Mouse (Mus musculus): Measurements from ENCODE around the gene Smc4. TPM values are rescaled to one million over a fixed set of nuclear protein-coding genes. Genes with fewer than 3 reads are reported as not detected.

Smc4 gene
- total RNA-seq, 2 experiments from 2014 or later: 9.2 to 11.9 TPM

- no peak for DNase-seq (ENCODE audit: extremely low spot score in 1 of 2, low spot score in 2 of 2)
- intact Hi-C loops (cut with DNase I): no loop called here
These were observed 50.4 kb downstream of the Smc4 start for GRCm38 (mm10) chr3:69054760-69055432.

- no peak for DNase-seq (ENCODE audit: extremely low spot score in 1 of 2, low spot score in 2 of 2)
- intact Hi-C loops (cut with DNase I): no loop called here
These were observed 51.3 kb downstream of the Smc4 start for GRCm38 (mm10) chr3:69055871-69056270.

- DNase-seq (ENCODE audit: extremely low spot score in 1 of 2, low spot score in 2 of 2): no peak
- intact Hi-C loops (cut with DNase I): no loop called here
These were observed 56.1 kb downstream of the Smc4 start for GRCm38 (mm10) chr3:69060672-69061071.

- intact Hi-C loops (cut with DNase I): no loop called here
- no peak for DNase-seq (ENCODE audit: extremely low spot score in 1 of 2, low spot score in 2 of 2)
These were observed 58.2 kb downstream of the Smc4 start for GRCm38 (mm10) chr3:69062764-69063163.

- DNase-seq (ENCODE audit: extremely low spot score in 1 of 2, low spot score in 2 of 2): peak in 1 of 2 experiments; percentile 26
These were observed 59.5 kb downstream of the Smc4 start for GRCm38 (mm10) chr3:69064005-69064404.

More at GRCm38 (mm10) chr3:69064005-69064404, 59.5 kb downstream of the Smc4 start:
- intact Hi-C loops (cut with DNase I): no loop called here

Small RNA genes within 50 kb of the gene (microRNA-seq; reads per million reads assigned to microRNA genes)
- gene Mir15b (1,400 reads per million, percentile 81 among the genes with 10 or more reads in this experiment), gene Mir16-2 (124 reads per million, percentile 58 among the genes with 10 or more reads in this experiment)

Other genes starting within 250 kb of the Smc4 start
- gene 1110032F04Rik, start 135.2 kb upstream of the Smc4 start, total RNA-seq (2021): 10 to 100 TPM; 11.2 to 11.4 TPM
- 10 to 100 TPM; 11.8 to 12.4 TPM for gene Ift80, start 168 bp upstream of the Smc4 start, total RNA-seq (2021)
- 1 to 10 TPM; 4.3 to 6.9 TPM for gene Trim59, start 40.0 kb downstream of the Smc4 start, total RNA-seq (2021)
- 10 to 100 TPM; 62.2 to 69.6 TPM for gene Kpna4, start 122.4 kb downstream of the Smc4 start, total RNA-seq (2021)
- not detected for gene Arl14, start 217.7 kb downstream of the Smc4 start, total RNA-seq (2021)